In the genomic region with DNA sequence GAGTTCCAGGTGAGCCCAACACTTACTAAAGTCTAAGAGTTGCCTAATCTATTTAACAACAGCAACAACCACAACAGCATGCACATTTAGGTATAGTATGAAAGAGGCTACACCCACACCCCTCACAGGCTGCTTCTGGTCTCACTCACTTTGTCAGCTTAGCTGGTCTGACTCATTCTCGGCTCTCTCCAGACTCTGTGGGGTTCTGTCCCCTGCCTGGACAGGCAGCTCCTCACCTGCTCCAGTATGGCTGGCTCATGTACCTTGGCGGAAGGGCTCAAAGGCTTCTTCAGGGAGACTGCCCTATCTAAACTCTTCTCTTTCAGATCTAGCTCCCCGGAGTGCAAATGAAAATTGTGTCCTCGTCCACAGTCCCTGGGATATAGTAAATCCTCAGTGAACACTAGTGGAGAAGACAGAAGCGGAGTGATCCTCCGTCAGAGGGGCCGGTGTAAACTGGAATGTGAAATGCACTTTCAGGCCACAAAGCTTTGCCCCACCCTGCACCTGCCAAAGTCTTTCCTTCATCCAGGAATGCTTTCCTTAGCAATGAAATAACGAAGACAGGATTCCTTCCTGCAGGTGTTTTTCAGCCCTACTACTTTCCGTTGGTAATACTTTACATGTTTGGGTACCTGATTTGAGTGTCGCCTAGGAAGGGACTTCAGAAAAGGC, we compare ENCODE assay signal across 19 mouse cellular contexts. TPM values are rescaled to one million over a fixed set of nuclear protein-coding genes. Genes with fewer than 3 reads are reported as not detected.
A peak's percentile ranks its signal among the peaks of the same experiment; 100 is the strongest.
DNase-seq lines count a peak whose midpoint lies in the region; ATAC-seq and TF ChIP-seq lines count a peak whose summit lies in the region.
"Had no signal": no experiment of that assay in that cellular context is flagged by ENCODE, and none has a peak within 500 bp of the region (broad histone marks: within the 10 kb centered on the region; RNA-seq: fewer than 3 reads in every experiment).

No protein-coding gene starts in this region.

- no peak for TF ChIP-seq CTCF in E14TG2a.4 (conservative IDR thresholded peaks at IDR 0.05; ENCODE audit: low read length)

- no peak overlapping the region for H3K4me3 ChIP-seq in kidney, embryonic 16.5 days (ENCODE audit: low read length)
- H3K4me3 ChIP-seq in E14TG2a.4 (replicated peaks; ENCODE audit: low read length): peak overlapping the region; percentile 56
- H3K4me3 ChIP-seq in neural tube, embryonic 12.5 days: no peak overlapping the region
- H3K4me3 ChIP-seq in heart, embryonic 10.5 days: no peak overlapping the region
- H3K4me3 ChIP-seq: embryonic facial prominence, embryonic 13.5 days; forebrain, embryonic 15.5 days had no signal

- H3K9me3 ChIP-seq in kidney, embryonic 16.5 days (ENCODE audit: low read length): no peaks in the 10 kb centered on the region
- H3K9me3 ChIP-seq in E14TG2a.4 (ENCODE audit: low read length): no peaks in the 10 kb centered on the region
- no peaks in the 10 kb centered on the region for H3K9me3 ChIP-seq in neural tube, embryonic 12.5 days
- no peaks in the 10 kb centered on the region for H3K9me3 ChIP-seq in heart, embryonic 10.5 days
- H3K9me3 ChIP-seq: embryonic facial prominence, embryonic 13.5 days; forebrain, embryonic 15.5 days had no signal

- 75% methylated on average over 10 of the region's 10 CpGs for WGBS in kidney, embryonic 16.5 days
- WGBS in neural tube, embryonic 12.5 days: 50% methylated on average over 10 of the region's 10 CpGs
- WGBS in heart, embryonic 10.5 days: 77% methylated on average over 10 of the region's 10 CpGs

- H3K9ac ChIP-seq in kidney, embryonic 16.5 days (replicated peaks; ENCODE audit: low read length): no peak overlapping the region
- no peak overlapping the region for H3K9ac ChIP-seq in neural tube, embryonic 12.5 days
- H3K9ac ChIP-seq: embryonic facial prominence, embryonic 13.5 days; forebrain, embryonic 15.5 days; hindbrain, embryonic 14.5 days had no signal

- no peak for ATAC-seq in kidney, embryonic 16.5 days (ENCODE audit: low FRiP score, low TSS enrichment)
- ATAC-seq in neural tube, embryonic 12.5 days (ENCODE audit: low FRiP score, low read depth): no peak
- ATAC-seq: forebrain, embryonic 15.5 days; intestine, embryonic 16.5 days had no signal

- H3K27ac ChIP-seq in kidney, embryonic 16.5 days (ENCODE audit: low read length): 0 out of 2 replicates have a peak overlapping the region, but pooled peaks have one; percentile 17
- peak overlapping the region; percentile 43; the same call in 1 of the 2 replicates for H3K27ac ChIP-seq in neural tube, embryonic 12.5 days
- no peak overlapping the region for H3K27ac ChIP-seq in heart, embryonic 10.5 days
- H3K27ac ChIP-seq: embryonic facial prominence, embryonic 13.5 days; forebrain, embryonic 15.5 days; hindbrain, embryonic 14.5 days had no signal

- no peak overlapping the region for H3K4me2 ChIP-seq in kidney, embryonic 16.5 days (replicated peaks; ENCODE audit: low read depth, low read length)
- peak overlapping the region; percentile 4 for H3K4me2 ChIP-seq in neural tube, embryonic 12.5 days (replicated peaks)
- H3K4me2 ChIP-seq: embryonic facial prominence, embryonic 13.5 days; forebrain, embryonic 15.5 days; hindbrain, embryonic 14.5 days had no signal

- H3K4me1 ChIP-seq in kidney, embryonic 16.5 days (ENCODE audit: insufficient read depth, low read length): peaks cover 15% of the 10 kb centered on the region; the same call in 1 of the 2 replicates
- H3K4me1 ChIP-seq in E14TG2a.4 (replicated peaks; ENCODE audit: low read depth, low read length): peaks cover 88% of the 10 kb centered on the region
- H3K4me1 ChIP-seq in neural tube, embryonic 12.5 days: peaks cover 21% of the 10 kb centered on the region
- peaks cover 14% of the 10 kb centered on the region; the same call in 1 of the 2 replicates for H3K4me1 ChIP-seq in heart, embryonic 10.5 days

- no peaks in the 10 kb centered on the region for H3K27me3 ChIP-seq in kidney, embryonic 16.5 days (ENCODE audit: insufficient read depth, low read length)
- no peaks in the 10 kb centered on the region for H3K27me3 ChIP-seq in E14TG2a.4 (ENCODE audit: insufficient read depth, low read length)
- H3K27me3 ChIP-seq in neural tube, embryonic 12.5 days (replicated peaks): no peaks in the 10 kb centered on the region
- peaks cover 14% of the 10 kb centered on the region; the same call in 1 of the 2 replicates for H3K27me3 ChIP-seq in heart, embryonic 10.5 days (ENCODE audit: insufficient read depth, poor library complexity, severe bottlenecking)
- H3K27me3 ChIP-seq: CH12.LX; forebrain, embryonic 15.5 days had no signal

- 0 out of 2 replicates have a peak, but pooled peaks cover 3% of the 10 kb centered on the region for H3K36me3 ChIP-seq in kidney, embryonic 16.5 days (ENCODE audit: insufficient read depth, low read length)
- peaks cover 22% of the 10 kb centered on the region for H3K36me3 ChIP-seq in E14TG2a.4 (ENCODE audit: insufficient read depth, low read length)
- H3K36me3 ChIP-seq in neural tube, embryonic 12.5 days: no peaks in the 10 kb centered on the region
- H3K36me3 ChIP-seq in heart, embryonic 10.5 days: no peaks in the 10 kb centered on the region
- H3K36me3 ChIP-seq: embryonic facial prominence, embryonic 13.5 days; forebrain, embryonic 15.5 days had no signal

- no peak for DNase-seq in kidney, postnatal 10 days
- DNase-seq in ES-CJ7 (ENCODE audit: low read depth, low spot score): peak; percentile 77
- DNase-seq in cerebellum, adult 9-11 months: no peak
- DNase-seq in heart, embryonic 10.5 days (ENCODE audit: low spot score): no peak
- DNase-seq: adrenal gland, postnatal 10 days; cerebellum, adult 11-12 months; cerebellum, adult 9-10 months; cerebellum, postnatal 36 days; gastrocnemius, postnatal 36 days; heart, adult 11 months; heart, postnatal 10 days had no signal

RNA-seq across cellular contexts. Expression of a gene that starts 19.5 kb away (rescaled TPM):
- 38.7 and 44.4 TPM in 2 replicates for polyA plus RNA-seq in kidney, embryonic 16.5 days (2015; fragmentation: Nextera tagmentation; extraction: Ambion mirVana)
- 26.0 and 26.6 TPM in 2 replicates for polyA plus RNA-seq in neural tube, embryonic 12.5 days (2016; fragmentation: Nextera tagmentation; extraction: Ambion mirVana)
- polyA plus RNA-seq in heart, embryonic 10.5 days (2016; fragmentation: Nextera tagmentation; extraction: Ambion mirVana): 5.9 and 6.9 TPM in 2 replicates
